Comparison of ENCODE assay signal across 11 mouse cellular contexts in genomic region chr3:103792111-103792406, GRCm38 (mm10). TPM values are rescaled to one million over a fixed set of nuclear protein-coding genes. Genes with fewer than 3 reads are reported as not detected.
DNase-seq lines count a peak whose midpoint lies in the region; ATAC-seq and TF ChIP-seq lines count a peak whose summit lies in the region.
"Not testable (repeated sequence)": the region's sequence is repeated elsewhere in the genome, so short reads cannot be mapped to it uniquely, and the experiment has no call there.
"Had no signal": no experiment of that assay in that cellular context is flagged by ENCODE, and none has a peak within 500 bp of the region (broad histone marks: within the 10 kb centered on the region; RNA-seq: fewer than 3 reads in every experiment).

No protein-coding gene starts in this region.

- H3K4me1 ChIP-seq in embryonic facial prominence, embryonic 13.5 days = peaks cover 26% of the 10 kb centered on the region
- not testable (repeated sequence) for H3K4me1 ChIP-seq in forebrain, postnatal 0 days (ENCODE audit: insufficient read depth)
- H3K4me1 ChIP-seq in hindbrain, embryonic 10.5 days (replicated peaks) = peaks cover 23% of the 10 kb centered on the region
- peaks cover 24% of the 10 kb centered on the region for H3K4me1 ChIP-seq in kidney, adult 2 months (ENCODE audit: control insufficient read depth, insufficient read depth, low read length)
- H3K4me1 ChIP-seq in liver, embryonic 11.5 days (replicated peaks; ENCODE audit: control insufficient read depth, insufficient read depth, low read length) = peaks cover 17% of the 10 kb centered on the region; the same call in 1 of the 2 replicates
- peaks cover 19% of the 10 kb centered on the region for H3K4me1 ChIP-seq in midbrain, embryonic 12.5 days
- peaks cover 13% of the 10 kb centered on the region; the same call in 1 of the 2 replicates for H3K4me1 ChIP-seq in stomach, embryonic 14.5 days (ENCODE audit: control insufficient read depth, insufficient read depth, low read length)

- H3K9ac ChIP-seq in embryonic facial prominence, embryonic 13.5 days; forebrain, postnatal 0 days; midbrain, embryonic 12.5 days (replicated peaks); stomach, embryonic 14.5 days (replicated peaks; ENCODE audit: low read depth, low read length): not testable (repeated sequence)
- peak overlapping the region; percentile 5; the same call in 1 of the 2 replicates for H3K9ac ChIP-seq in liver, embryonic 11.5 days (ENCODE audit: low read depth, low read length)

- WGBS in embryonic facial prominence, embryonic 13.5 days = 79% methylated on average over 5 of the region's 5 CpGs
- WGBS in forebrain, postnatal 0 days = 79% methylated on average over 5 of the region's 5 CpGs
- 81% methylated on average over 5 of the region's 5 CpGs for WGBS in hindbrain, embryonic 10.5 days
- 84% methylated on average over 5 of the region's 5 CpGs for WGBS in kidney, adult 2 months
- WGBS in liver, embryonic 11.5 days = 69% methylated on average over 5 of the region's 5 CpGs
- 82% methylated on average over 5 of the region's 5 CpGs for WGBS in midbrain, embryonic 12.5 days
- WGBS in stomach, embryonic 14.5 days = 83% methylated on average over 5 of the region's 5 CpGs

- TF ChIP-seq CTCF in forebrain, postnatal 0 days (IDR thresholded peaks at IDR 0.05; ENCODE audit: low read depth); kidney, adult 2 months (conservative IDR thresholded peaks at IDR 0.05; ENCODE audit: insufficient read depth, insufficient read length, low read depth, low read length): not testable (repeated sequence)

- H3K4me2 ChIP-seq in embryonic facial prominence, embryonic 13.5 days = peak overlapping the region; percentile 72; the same call in 1 of the 2 replicates
- peak overlapping the region; percentile 72 for H3K4me2 ChIP-seq in forebrain, postnatal 0 days (ENCODE audit: low read depth)
- H3K4me2 ChIP-seq in liver, embryonic 11.5 days = peak overlapping the region; percentile 88
- peak overlapping the region; percentile 88; the same call in 1 of the 2 replicates for H3K4me2 ChIP-seq in midbrain, embryonic 12.5 days (replicated peaks)
- peak overlapping the region; percentile 88; the same call in 1 of the 2 replicates for H3K4me2 ChIP-seq in stomach, embryonic 14.5 days (replicated peaks; ENCODE audit: low read depth, low read length)

- not testable (repeated sequence) for TF ChIP-seq POLR2A in kidney, adult 2 months (IDR thresholded peaks at IDR 0.05; ENCODE audit: low read depth, low read length)

- ATAC-seq in embryonic facial prominence, embryonic 13.5 days (ENCODE audit: insufficient number of reproducible peaks, insufficient read depth, low FRiP score, low TSS enrichment, low read depth); forebrain, postnatal 0 days; liver, embryonic 11.5 days (replicated peaks; ENCODE audit: low FRiP score); midbrain, embryonic 12.5 days (ENCODE audit: low FRiP score, low read depth); stomach, embryonic 14.5 days (ENCODE audit: insufficient number of reproducible peaks, insufficient read depth, low FRiP score, low read depth): not testable (repeated sequence)

- H3K27ac ChIP-seq in embryonic facial prominence, embryonic 13.5 days; midbrain, embryonic 12.5 days (replicated peaks); stomach, embryonic 14.5 days (ENCODE audit: low read length): not testable (repeated sequence)
- H3K27ac ChIP-seq in forebrain, postnatal 0 days (ENCODE audit: low read depth, low read length) = peak overlapping the region; percentile 91; the same call in 1 of the 2 replicates
- 0 out of 2 replicates have a peak overlapping the region, but pooled peaks have one; percentile 98 for H3K27ac ChIP-seq in hindbrain, embryonic 10.5 days
- peak overlapping the region; percentile 94; the same call in 1 of the 2 replicates for H3K27ac ChIP-seq in kidney, adult 2 months (ENCODE audit: insufficient read depth, low read depth, low read length)
- H3K27ac ChIP-seq in liver, embryonic 11.5 days (ENCODE audit: low read depth, low read length) = peak overlapping the region; percentile 92

- H3K9me3 ChIP-seq in embryonic facial prominence, embryonic 13.5 days; forebrain, postnatal 0 days (ENCODE audit: low read length); hindbrain, embryonic 10.5 days; liver, embryonic 11.5 days (ENCODE audit: control insufficient read depth, low read length); midbrain, embryonic 12.5 days; stomach, embryonic 14.5 days (ENCODE audit: control insufficient read depth, low read depth, low read length): not testable (repeated sequence)

- not testable (repeated sequence) for H3K36me3 ChIP-seq in embryonic facial prominence, embryonic 13.5 days; forebrain, postnatal 0 days (ENCODE audit: insufficient read depth); hindbrain, embryonic 10.5 days; kidney, adult 2 months (ENCODE audit: control insufficient read depth, insufficient read depth, low read length); liver, embryonic 11.5 days (ENCODE audit: control insufficient read depth, insufficient read depth, low read length); midbrain, embryonic 12.5 days; stomach, embryonic 14.5 days (ENCODE audit: control insufficient read depth, insufficient read depth, low read length)

- not testable (repeated sequence) for H3K4me3 ChIP-seq in embryonic facial prominence, embryonic 13.5 days; forebrain, postnatal 0 days (ENCODE audit: low read depth, low read length); kidney, adult 2 months (ENCODE audit: insufficient read depth, low read depth, low read length); midbrain, embryonic 12.5 days; stomach, embryonic 14.5 days (ENCODE audit: low read depth, low read length)
- H3K4me3 ChIP-seq in hindbrain, embryonic 10.5 days = peak overlapping the region; percentile 94
- peak overlapping the region; percentile 68; the same call in 1 of the 2 replicates for H3K4me3 ChIP-seq in liver, embryonic 11.5 days (ENCODE audit: low read depth, low read length)

- H3K27me3 ChIP-seq in embryonic facial prominence, embryonic 13.5 days; forebrain, postnatal 0 days (ENCODE audit: insufficient read depth, low read length); hindbrain, embryonic 10.5 days (ENCODE audit: insufficient read depth, poor library complexity, severe bottlenecking); kidney, adult 2 months (replicated peaks; ENCODE audit: control insufficient read depth, insufficient read depth, low read length); liver, embryonic 11.5 days (replicated peaks; ENCODE audit: control insufficient read depth, insufficient read depth, low read length); midbrain, embryonic 12.5 days; stomach, embryonic 14.5 days (ENCODE audit: control insufficient read depth, insufficient read depth, low read length): not testable (repeated sequence)

- DNase-seq in ES-CJ7 (ENCODE audit: low read depth, low spot score) = peak; percentile 32
- not testable (repeated sequence) for DNase-seq in forebrain, postnatal 0 days; hindbrain, embryonic 10.5 days (ENCODE audit: low spot score); kidney, adult 2 months; liver, embryonic 11.5 days (ENCODE audit: low spot score)

RNA-seq across cellular contexts. Expression of gene Hipk1, which starts 0.7 kb away (rescaled TPM):
- polyA plus RNA-seq in embryonic facial prominence, embryonic 13.5 days (2015; fragmentation: Nextera tagmentation; extraction: Ambion mirVana) = 11.6 and 13.8 TPM in 2 replicates
- 36.1 and 47.4 TPM in 2 replicates for total RNA-seq in forebrain, postnatal 0 days (2014; rRNA removed)
- 4.2 and 5.6 TPM in 2 replicates for polyA plus RNA-seq in forebrain, postnatal 0 days (2015; fragmentation: Nextera tagmentation; extraction: Ambion mirVana)
- polyA plus RNA-seq in hindbrain, embryonic 10.5 days (2016; fragmentation: Nextera tagmentation; extraction: Ambion mirVana) = 10.4 and 10.7 TPM in 2 replicates
- polyA plus RNA-seq in kidney, adult 2 months (2012; rRNA removed) = 58.1 and 62.3 TPM in 2 replicates
- polyA plus RNA-seq in liver, embryonic 11.5 days (2014; fragmentation: Nextera tagmentation; extraction: Ambion mirVana) = 15.5 and 15.7 TPM in 2 replicates
- polyA plus RNA-seq in midbrain, embryonic 12.5 days (2016; fragmentation: Nextera tagmentation; extraction: Ambion mirVana) = 17.9 and 18.3 TPM in 2 replicates
- 18.1 and 18.8 TPM in 2 replicates for polyA plus RNA-seq in stomach, embryonic 14.5 days (2014; fragmentation: Nextera tagmentation; extraction: Ambion mirVana)

RNA-seq across cellular contexts. Expression of gene Dclre1b, which starts 17.2 kb away (rescaled TPM):
- polyA plus RNA-seq in embryonic facial prominence, embryonic 13.5 days (2015; fragmentation: Nextera tagmentation; extraction: Ambion mirVana) = 30.9 and 32.9 TPM in 2 replicates
- 5.2 and 5.3 TPM in 2 replicates for total RNA-seq in forebrain, postnatal 0 days (2014; rRNA removed)
- 13.5 and 20.5 TPM in 2 replicates for polyA plus RNA-seq in forebrain, postnatal 0 days (2015; fragmentation: Nextera tagmentation; extraction: Ambion mirVana)
- 29.3 and 40.6 TPM in 2 replicates for polyA plus RNA-seq in hindbrain, embryonic 10.5 days (2016; fragmentation: Nextera tagmentation; extraction: Ambion mirVana)
- 8.9 and 12.5 TPM in 2 replicates for polyA plus RNA-seq in kidney, adult 2 months (2012; rRNA removed)
- polyA plus RNA-seq in liver, embryonic 11.5 days (2014; fragmentation: Nextera tagmentation; extraction: Ambion mirVana) = 35.1 and 36.8 TPM in 2 replicates
- polyA plus RNA-seq in midbrain, embryonic 12.5 days (2016; fragmentation: Nextera tagmentation; extraction: Ambion mirVana) = 25.6 and 32.4 TPM in 2 replicates
- 27.0 and 30.9 TPM in 2 replicates for polyA plus RNA-seq in stomach, embryonic 14.5 days (2014; fragmentation: Nextera tagmentation; extraction: Ambion mirVana)

RNA-seq across cellular contexts. Expression of gene Ap4b1, which starts 17.3 kb away (rescaled TPM):
- 19.6 and 22.2 TPM in 2 replicates for polyA plus RNA-seq in embryonic facial prominence, embryonic 13.5 days (2015; fragmentation: Nextera tagmentation; extraction: Ambion mirVana)
- total RNA-seq in forebrain, postnatal 0 days (2014; rRNA removed) = 22.1 and 26.1 TPM in 2 replicates
- 14.8 and 17.2 TPM in 2 replicates for polyA plus RNA-seq in forebrain, postnatal 0 days (2015; fragmentation: Nextera tagmentation; extraction: Ambion mirVana)
- polyA plus RNA-seq in hindbrain, embryonic 10.5 days (2016; fragmentation: Nextera tagmentation; extraction: Ambion mirVana) = 21.7 and 22.1 TPM in 2 replicates
- 13.8 and 15.7 TPM in 2 replicates for polyA plus RNA-seq in kidney, adult 2 months (2012; rRNA removed)
- 20.8 and 23.9 TPM in 2 replicates for polyA plus RNA-seq in liver, embryonic 11.5 days (2014; fragmentation: Nextera tagmentation; extraction: Ambion mirVana)
- 21.8 and 26.1 TPM in 2 replicates for polyA plus RNA-seq in midbrain, embryonic 12.5 days (2016; fragmentation: Nextera tagmentation; extraction: Ambion mirVana)
- polyA plus RNA-seq in stomach, embryonic 14.5 days (2014; fragmentation: Nextera tagmentation; extraction: Ambion mirVana) = 18.5 and 21.8 TPM in 2 replicates

RNA-seq across cellular contexts. Expression of gene Gm43064, which starts 17.3 kb away (rescaled TPM):
- polyA plus RNA-seq in embryonic facial prominence, embryonic 13.5 days (2015; fragmentation: Nextera tagmentation; extraction: Ambion mirVana) = 0.24 and 0.91 TPM in 2 replicates
- 0.29 and 1.0 TPM in 2 replicates for total RNA-seq in forebrain, postnatal 0 days (2014; rRNA removed)
- polyA plus RNA-seq in forebrain, postnatal 0 days (2015; fragmentation: Nextera tagmentation; extraction: Ambion mirVana) = 0.08 TPM in 2 replicates
- 0.10 and 0.27 TPM in 2 replicates for polyA plus RNA-seq in hindbrain, embryonic 10.5 days (2016; fragmentation: Nextera tagmentation; extraction: Ambion mirVana)
- polyA plus RNA-seq in kidney, adult 2 months (2012; rRNA removed) = 0.14 TPM in 2 replicates
- polyA plus RNA-seq in liver, embryonic 11.5 days (2014; fragmentation: Nextera tagmentation; extraction: Ambion mirVana) = 0.75 TPM in 1 of 2 replicates, not detected in the other
- 0.17 TPM in 1 of 2 replicates, not detected in the other for polyA plus RNA-seq in midbrain, embryonic 12.5 days (2016; fragmentation: Nextera tagmentation; extraction: Ambion mirVana)
- polyA plus RNA-seq in stomach, embryonic 14.5 days (2014; fragmentation: Nextera tagmentation; extraction: Ambion mirVana) = 0.35 and 0.50 TPM in 2 replicates
- total RNA-seq: heart, postnatal 36 days had no signal
- polyA plus RNA-seq: adrenal gland, adult 2 months had no signal

RNA-seq across cellular contexts. Expression of gene Bcl2l15, which starts 40.3 kb away (rescaled TPM):
- 0.37 and 0.56 TPM in 2 replicates for polyA plus RNA-seq in embryonic facial prominence, embryonic 13.5 days (2015; fragmentation: Nextera tagmentation; extraction: Ambion mirVana)
- total RNA-seq in forebrain, postnatal 0 days (2014; rRNA removed) = not detected in 2 replicates
- polyA plus RNA-seq in forebrain, postnatal 0 days (2015; fragmentation: Nextera tagmentation; extraction: Ambion mirVana) = not detected in 2 replicates
- polyA plus RNA-seq in hindbrain, embryonic 10.5 days (2016; fragmentation: Nextera tagmentation; extraction: Ambion mirVana) = 0.21 TPM in 1 of 2 replicates, not detected in the other
- polyA plus RNA-seq in kidney, adult 2 months (2012; rRNA removed) = 0.17 TPM in 1 of 2 replicates, not detected in the other
- 0.63 and 1.2 TPM in 2 replicates for polyA plus RNA-seq in liver, embryonic 11.5 days (2014; fragmentation: Nextera tagmentation; extraction: Ambion mirVana)
- polyA plus RNA-seq in midbrain, embryonic 12.5 days (2016; fragmentation: Nextera tagmentation; extraction: Ambion mirVana) = 0.38 and 0.42 TPM in 2 replicates
- polyA plus RNA-seq in stomach, embryonic 14.5 days (2014; fragmentation: Nextera tagmentation; extraction: Ambion mirVana) = 0.54 TPM in 1 of 2 replicates, not detected in the other
- total RNA-seq: adrenal gland, adult 2 months; heart, postnatal 36 days; liver, adult 2 months had no signal
- polyA plus RNA-seq: adrenal gland, adult 2 months; liver, adult 2 months had no signal
